Mouse (Mus musculus) kidney, embryonic 16.5 days (tissue): ENCODE results near the gene Gadd45b. TPM values are rescaled to one million over a fixed set of nuclear protein-coding genes. Genes with fewer than 3 reads are reported as not detected.

Experiments used
- ATAC-seq: fragments of 200-750 bp; cut with Nextera tagmentation; 2 replicates; pipeline ENCODE4 v1.8.0; 2017; ENCODE audit warnings: moderate TSS enrichment; ENCODE audit not compliant: low FRiP score, low TSS enrichment
- H3K27ac ChIP-seq: fragments of 300-500 bp; sonication (generic); 2 replicates; pipeline ENCODE4 v1.5.1; 2014; ENCODE audit warnings: low read length
- H3K27me3 ChIP-seq: fragments of 300-500 bp; sonication (generic); 2 replicates; pipeline ENCODE4 v1.6.1; 2014; ENCODE audit warnings: low read length, control low read depth, mixed read lengths; ENCODE audit not compliant: insufficient read depth
- H3K36me3 ChIP-seq: fragments of 300-500 bp; sonication (generic); 2 replicates; pipeline ENCODE4 v1.6.1; 2014; ENCODE audit warnings: low read length, control low read depth, mixed read lengths; ENCODE audit not compliant: insufficient read depth
- H3K4me1 ChIP-seq: fragments of 300-500 bp; sonication (generic); 2 replicates; pipeline ENCODE4 v1.6.1; 2014; ENCODE audit warnings: low read length, control low read depth, mixed read lengths; ENCODE audit not compliant: insufficient read depth
- H3K4me2 ChIP-seq: fragments of 300-500 bp; sonication (generic); replicated peaks from 2 replicates; pipeline ENCODE4 v1.6.1; 2014; ENCODE audit warnings: low read depth, low read length
- H3K4me3 ChIP-seq: fragments of 300-500 bp; sonication (generic); 2 replicates; pipeline ENCODE4 v1.5.1; 2014; ENCODE audit warnings: mild to moderate bottlenecking, low read length
- H3K9ac ChIP-seq: fragments of 300-500 bp; sonication (generic); replicated peaks from 2 replicates; pipeline ENCODE4 v1.6.1; 2014; ENCODE audit warnings: low read length
- H3K9me3 ChIP-seq: fragments of 300-500 bp; sonication (generic); 2 replicates; pipeline ENCODE4 v1.6.1; 2016; ENCODE audit warnings: low read length, control low read depth
- WGBS: fragments of 180-500 bp; shearing (Covaris S2); extraction: QIAGEN DNeasy Blood & Tissue Kit; methylation state at CpG from one replicate; pipeline ENCODE4 v1.1.7; 2014; 5-methylcytosine and 5-hydroxymethylcytosine counted together
- polyA plus RNA-seq: library from polyadenylated mRNA; unstranded; fragments of >200 nt; fragmentation: Nextera tagmentation; extraction: Ambion mirVana; gene quantifications from 2 replicates; pipeline ENCODE4 v1.2.1, GENCODE M21; 2015

Gadd45b gene
- polyA plus RNA-seq, 1 experiment from 2014 or later, result 24.1 TPM

DNA sequence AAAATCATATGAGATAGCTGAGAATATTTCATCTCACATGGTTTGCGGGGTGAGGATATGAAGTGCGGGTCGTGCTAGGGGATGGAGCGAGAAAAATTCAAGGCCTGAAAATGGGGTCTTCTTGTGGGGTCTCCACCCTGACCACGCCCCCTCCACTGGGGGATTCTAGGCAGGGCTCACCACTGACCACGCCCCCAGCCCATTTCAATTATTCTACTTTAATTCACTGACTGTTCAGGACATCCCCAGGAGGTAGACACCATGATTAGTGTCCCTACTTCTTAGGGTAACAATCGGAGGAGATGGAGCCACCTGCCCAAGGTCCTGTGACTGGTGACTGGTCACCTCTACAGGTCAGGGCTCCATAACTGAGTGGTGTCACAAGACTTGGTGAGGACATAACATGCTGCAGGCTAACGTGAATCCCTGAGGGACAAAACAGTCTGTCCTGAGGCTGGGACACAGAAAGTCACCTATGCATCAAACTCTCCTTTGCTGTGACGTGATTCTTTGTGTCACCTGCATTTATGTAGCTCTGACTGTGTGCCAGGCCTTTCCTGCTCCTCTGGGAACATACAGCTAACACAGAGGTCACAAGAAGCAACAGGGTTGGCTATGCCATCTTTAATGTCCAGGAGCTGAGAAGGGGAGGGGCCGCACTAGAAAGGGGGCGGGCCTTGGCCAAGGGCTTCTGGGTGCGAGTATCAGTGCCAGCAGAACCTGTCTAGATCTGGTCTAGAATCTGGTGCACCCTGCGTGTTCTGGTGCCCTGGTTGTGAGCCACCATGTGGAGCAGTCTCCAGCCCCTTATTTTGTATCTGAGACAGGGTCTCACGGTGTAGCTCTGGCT lies 4.5 kb downstream of the Gadd45b start:
- no peak overlapping the region for H3K4me2 ChIP-seq
- 48% methylated on average over 14 of the region's 14 CpGs for WGBS
- no peak for ATAC-seq
- no peak overlapping the region for H3K27ac ChIP-seq
- no peaks in the 10 kb centered on the region for H3K36me3 ChIP-seq
- H3K9me3 ChIP-seq, result no peaks in the 10 kb centered on the region
- H3K4me1 ChIP-seq, result peaks cover 79% of the 10 kb centered on the region
- peaks cover 46% of the 10 kb centered on the region for H3K27me3 ChIP-seq
- H3K9ac ChIP-seq, result no peak overlapping the region
- H3K4me3 ChIP-seq, result no peak overlapping the region

DNA sequence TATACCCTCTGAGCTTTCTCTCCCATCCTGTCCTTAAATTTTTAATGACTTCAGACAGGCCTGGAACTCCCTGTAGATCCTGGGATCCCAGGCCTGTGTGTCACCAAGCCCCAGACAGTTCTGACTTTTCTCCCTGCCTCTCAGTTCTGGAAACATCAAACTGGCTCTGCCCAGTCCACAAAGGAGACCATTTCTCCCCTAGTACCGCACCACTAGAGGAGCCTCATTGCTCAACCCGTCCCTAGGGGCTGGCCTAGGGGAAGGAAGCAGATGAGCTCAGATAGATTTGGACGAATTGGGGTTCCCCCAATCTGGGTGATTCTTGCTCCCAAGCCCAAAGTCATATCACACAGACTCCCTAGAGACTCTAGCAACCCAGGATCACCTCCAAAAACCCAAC lies 5.4 kb downstream of the Gadd45b start:
- H3K9ac ChIP-seq, result no peak overlapping the region
- H3K27ac ChIP-seq, result no peak overlapping the region
- H3K36me3 ChIP-seq, result no peaks in the 10 kb centered on the region
- ATAC-seq, result no peak
- H3K27me3 ChIP-seq, result peaks cover 46% of the 10 kb centered on the region
- H3K4me3 ChIP-seq, result no peak overlapping the region
- 0 out of 2 replicates have a peak overlapping the region, but pooled peaks have one; percentile 59 for H3K4me2 ChIP-seq
- no peaks in the 10 kb centered on the region for H3K9me3 ChIP-seq
- 31% methylated on average over 3 of the region's 3 CpGs for WGBS
- peaks cover 82% of the 10 kb centered on the region for H3K4me1 ChIP-seq

DNA sequence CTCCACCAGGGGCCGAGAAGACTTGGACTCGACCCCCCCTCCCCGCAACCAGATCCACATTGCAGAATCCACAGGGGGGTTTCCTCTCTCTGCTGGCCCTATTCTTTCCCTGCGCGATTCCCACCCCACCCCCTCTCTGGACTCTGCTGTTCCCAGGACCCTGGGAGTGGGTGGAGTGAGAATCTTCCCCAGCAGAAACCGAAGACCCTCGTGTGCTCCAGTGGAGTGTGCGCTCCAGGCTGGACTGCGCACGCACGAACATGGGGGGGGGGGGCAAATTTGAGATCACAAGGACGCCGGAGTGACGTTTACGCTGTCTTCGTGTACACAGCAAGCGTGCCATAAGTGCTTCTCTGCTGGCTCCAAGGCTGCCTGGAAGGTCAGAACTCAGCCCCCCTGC lies 5.8 kb downstream of the Gadd45b start:
- Histone ChIP-seq H3K27ac (no peak overlapping the region), H3K4me3 (peak overlapping the region; percentile 43; the same call in 1 of the 2 replicates), H3K9ac (peak overlapping the region; percentile 56), H3K27me3 (peaks cover 43% of the 10 kb centered on the region), H3K36me3 (no peaks in the 10 kb centered on the region), H3K4me1 (peaks cover 82% of the 10 kb centered on the region), H3K9me3 (no peaks in the 10 kb centered on the region), H3K4me2 (peak overlapping the region; percentile 59)
- no peak for ATAC-seq
- WGBS, result 7% methylated on average over 11 of the region's 17 CpGs

DNA sequence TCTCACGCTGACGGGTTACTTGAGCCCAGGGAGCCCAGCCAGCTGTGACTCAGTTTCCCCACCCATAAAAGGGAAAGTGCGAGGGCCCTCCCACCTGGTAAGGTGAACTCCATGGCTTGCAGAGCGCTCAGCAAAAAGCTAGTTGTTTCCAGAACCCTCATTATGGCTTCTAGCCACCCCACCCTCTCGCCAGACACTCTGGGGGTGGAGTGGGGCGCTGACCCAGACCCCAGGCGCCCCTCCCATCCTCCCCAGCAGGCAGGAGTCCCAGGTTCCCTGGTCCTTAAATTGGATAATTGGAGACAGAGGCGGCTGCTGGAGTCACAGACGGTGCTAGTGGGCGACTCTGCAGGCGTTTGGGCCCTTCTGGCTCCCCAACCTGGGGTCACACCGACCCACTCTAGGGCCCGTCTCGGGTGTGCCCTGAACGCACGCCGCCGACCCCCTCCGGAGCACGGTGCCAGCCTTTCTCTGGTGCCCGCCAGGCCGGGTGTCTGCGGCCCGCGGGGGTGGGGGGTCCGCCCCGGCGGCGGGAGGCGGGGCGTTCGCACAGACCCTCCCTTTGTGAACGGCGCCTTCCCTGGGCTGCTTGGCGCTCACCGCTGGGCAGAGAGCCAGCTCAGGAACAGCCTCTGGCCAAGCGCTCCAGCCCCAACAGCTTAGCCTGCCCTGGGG lies 6.4 kb downstream of the Gadd45b start:
- WGBS, result 1% methylated on average over 35 of the region's 37 CpGs
- ATAC-seq, result peak; percentile 25; the same call in 1 of the 2 replicates
- peaks cover 37% of the 10 kb centered on the region for H3K27me3 ChIP-seq
- peaks cover 82% of the 10 kb centered on the region for H3K4me1 ChIP-seq
- H3K9me3 ChIP-seq, result no peaks in the 10 kb centered on the region
- H3K27ac ChIP-seq, result peak overlapping the region; percentile 68; the same call in 1 of the 2 replicates
- H3K4me2 ChIP-seq, result peak overlapping the region; percentile 59
- peak overlapping the region; percentile 56 for H3K9ac ChIP-seq
- peak overlapping the region; percentile 43 for H3K4me3 ChIP-seq
- H3K36me3 ChIP-seq, result no peaks in the 10 kb centered on the region

DNA sequence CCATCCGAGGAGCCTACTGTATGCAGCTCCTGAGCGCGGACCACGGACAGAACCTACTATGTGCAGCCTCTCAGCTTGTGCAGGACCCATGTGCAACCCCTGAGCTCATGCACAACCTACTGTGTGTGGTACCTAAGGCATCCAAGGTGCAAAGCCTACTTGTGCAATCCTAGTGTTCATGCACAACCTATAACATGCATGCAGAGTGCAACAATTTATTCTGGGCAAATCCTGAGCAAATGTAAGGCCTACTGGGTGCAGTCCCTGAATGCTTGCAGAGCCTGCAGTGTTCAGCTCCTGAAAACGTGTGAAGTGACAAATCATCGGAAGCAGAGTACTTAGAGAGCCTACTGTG lies 6.9 kb downstream of the Gadd45b start:
- no peak for ATAC-seq
- 14% methylated on average over 6 of the region's 6 CpGs for WGBS
- Histone ChIP-seq H3K4me1 (peaks cover 80% of the 10 kb centered on the region), H3K9ac (peak overlapping the region; percentile 56), H3K4me2 (peak overlapping the region; percentile 59), H3K27me3 (peaks cover 32% of the 10 kb centered on the region), H3K4me3 (peak overlapping the region; percentile 43), H3K36me3 (no peaks in the 10 kb centered on the region), H3K27ac (peak overlapping the region; percentile 68), H3K9me3 (no peaks in the 10 kb centered on the region)

DNA sequence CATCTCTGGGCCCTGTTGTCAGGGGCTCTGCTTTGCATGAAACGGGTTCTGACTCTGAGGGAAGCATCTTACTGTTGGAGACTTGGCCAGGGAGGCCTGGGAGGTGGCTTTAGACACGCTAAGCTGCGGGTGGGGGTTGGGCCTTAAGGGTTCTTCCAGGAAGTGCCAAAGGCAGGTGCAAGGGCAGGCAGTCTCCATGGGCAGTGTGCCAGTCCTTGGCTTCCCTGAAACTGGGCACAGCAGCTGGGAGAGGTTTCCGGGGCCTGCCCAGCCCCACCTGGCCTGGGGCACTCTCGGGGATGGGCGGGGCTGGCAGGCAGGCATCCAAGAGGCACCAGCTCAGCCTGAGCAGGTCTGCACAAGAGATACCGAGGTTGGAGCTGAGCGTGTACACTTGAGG lies 7.8 kb downstream of the Gadd45b start:
- H3K27ac ChIP-seq, result peak overlapping the region; percentile 75
- H3K9ac ChIP-seq, result no peak overlapping the region
- H3K4me2 ChIP-seq, result no peak overlapping the region
- peak; percentile 3; the same call in 1 of the 2 replicates for ATAC-seq
- peaks cover 71% of the 10 kb centered on the region for H3K4me1 ChIP-seq
- peaks cover 23% of the 10 kb centered on the region for H3K27me3 ChIP-seq
- no peak overlapping the region for H3K4me3 ChIP-seq
- no peaks in the 10 kb centered on the region for H3K9me3 ChIP-seq
- H3K36me3 ChIP-seq, result no peaks in the 10 kb centered on the region
- WGBS, result 45% methylated on average over 8 of the region's 8 CpGs

DNA sequence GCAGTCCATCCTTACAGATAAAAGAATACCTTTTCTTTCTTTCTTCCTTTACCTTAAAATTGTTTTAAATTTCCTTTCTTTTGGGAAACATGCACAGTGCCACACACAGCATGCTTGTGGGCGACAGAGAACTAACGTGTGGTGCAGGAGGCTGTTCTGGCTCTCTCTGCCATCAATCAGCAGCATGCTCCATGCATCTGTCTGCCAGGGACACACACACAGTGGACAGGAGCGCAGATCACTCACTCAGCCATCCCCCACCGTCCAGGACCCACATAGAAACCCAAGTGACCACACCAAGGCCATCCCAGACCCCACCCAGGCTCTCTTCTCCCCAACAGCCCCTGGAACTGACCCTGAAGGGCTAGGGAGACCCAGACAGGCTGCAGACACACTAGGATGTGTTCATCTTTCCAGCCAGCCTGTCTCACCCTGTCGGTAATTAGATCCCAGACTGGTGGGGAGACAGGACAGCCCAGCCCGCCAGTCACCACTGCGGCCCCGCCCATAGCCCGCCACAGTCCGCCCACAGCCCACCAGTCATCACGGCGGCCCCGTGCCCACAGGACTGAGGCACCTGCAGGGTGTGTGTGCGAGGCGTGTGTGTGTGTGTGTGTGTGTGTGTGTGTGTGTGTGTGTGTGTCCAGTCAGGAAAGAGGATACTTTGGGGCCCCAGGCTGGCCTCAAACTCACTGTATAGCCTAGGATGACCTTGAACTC lies 9.1 kb downstream of the Gadd45b start:
- peak overlapping the region; percentile 75 for H3K27ac ChIP-seq
- WGBS, result 6% methylated on average over 13 of the region's 15 CpGs
- no peaks in the 10 kb centered on the region for H3K9me3 ChIP-seq
- no peaks in the 10 kb centered on the region for H3K36me3 ChIP-seq
- peak overlapping the region; percentile 69 for H3K4me2 ChIP-seq
- H3K27me3 ChIP-seq, result peaks cover 11% of the 10 kb centered on the region
- peak; percentile 43 for ATAC-seq
- H3K4me3 ChIP-seq, result peak overlapping the region; percentile 49
- H3K9ac ChIP-seq, result peak overlapping the region; percentile 40
- H3K4me1 ChIP-seq, result peaks cover 62% of the 10 kb centered on the region

DNA sequence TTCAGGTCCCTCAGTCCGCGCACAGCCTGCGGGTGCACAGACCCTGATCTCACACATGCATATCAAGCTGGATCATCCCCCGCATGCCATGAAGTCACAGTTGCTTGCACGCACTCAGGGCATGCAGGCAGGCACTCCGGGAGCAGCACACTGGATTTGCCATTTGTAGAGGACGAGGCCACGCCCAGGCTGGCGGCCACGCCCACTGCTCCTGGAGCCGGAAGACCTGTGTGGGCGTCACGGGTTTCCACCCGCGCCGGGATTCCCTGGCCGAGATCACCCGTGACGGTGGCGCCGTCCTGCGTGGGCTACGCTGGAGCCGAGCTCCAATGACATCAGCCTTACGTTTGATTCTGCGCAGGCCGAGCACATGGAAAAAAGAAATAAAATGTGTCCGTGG lies 9.8 kb downstream of the Gadd45b start:
- H3K4me3 ChIP-seq, result peak overlapping the region; percentile 49
- H3K27me3 ChIP-seq, result peaks cover 4% of the 10 kb centered on the region
- WGBS, result 2% methylated on average over 28 of the region's 28 CpGs
- H3K36me3 ChIP-seq, result no peaks in the 10 kb centered on the region
- ATAC-seq, result peak; percentile 57
- peak overlapping the region; percentile 56 for H3K9ac ChIP-seq
- H3K4me1 ChIP-seq, result peaks cover 62% of the 10 kb centered on the region
- H3K4me2 ChIP-seq, result peak overlapping the region; percentile 69
- H3K9me3 ChIP-seq, result no peaks in the 10 kb centered on the region
- H3K27ac ChIP-seq, result peak overlapping the region; percentile 85

DNA sequence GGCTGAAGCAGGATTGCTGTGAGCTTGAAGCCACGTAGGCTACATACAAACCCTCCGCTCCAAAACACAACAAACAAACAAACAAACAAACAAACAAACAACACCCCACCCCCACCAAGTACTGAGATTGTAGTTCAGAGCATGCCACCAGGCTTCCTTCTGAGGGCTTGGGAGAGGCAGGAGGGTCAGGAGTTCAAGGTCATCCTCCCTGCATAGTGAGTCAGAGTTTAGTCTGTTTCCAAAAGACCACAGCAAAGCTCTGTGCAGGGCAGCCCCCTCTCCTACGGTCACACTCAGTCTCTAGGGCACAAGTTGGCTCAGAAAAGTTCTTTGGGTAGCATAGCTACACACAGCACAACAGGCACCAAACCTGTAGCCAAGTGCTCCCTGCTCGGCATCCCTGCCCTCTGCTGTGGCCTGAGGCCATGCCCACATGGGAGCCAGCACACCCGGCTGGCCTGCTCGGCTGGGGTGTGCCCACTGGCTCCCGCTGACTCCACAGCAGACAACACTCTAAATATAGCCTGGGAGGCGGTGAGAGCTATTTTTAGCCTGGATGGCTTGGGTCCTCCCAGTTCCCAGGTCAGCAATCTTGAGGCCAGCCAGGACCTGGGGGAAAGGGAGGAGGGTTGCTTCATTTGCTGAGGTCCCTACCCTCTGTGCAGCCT lies 10.6 kb downstream of the Gadd45b start:
- Histone ChIP-seq H3K9me3 (no peaks in the 10 kb centered on the region), H3K4me3 (peak overlapping the region; percentile 49; the same call in 1 of the 2 replicates), H3K9ac (peak overlapping the region; percentile 56), H3K4me1 (peaks cover 61% of the 10 kb centered on the region), H3K27me3 (peaks cover 2% of the 10 kb centered on the region), H3K4me2 (peak overlapping the region; percentile 69), H3K36me3 (no peaks in the 10 kb centered on the region), H3K27ac (peak overlapping the region; percentile 85)
- 24% methylated on average over 8 of the region's 8 CpGs for WGBS
- peak; percentile 39 for ATAC-seq
